Mouse (Mus musculus): Measurements from ENCODE around the gene Rgl1. TPM values are rescaled to one million over a fixed set of nuclear protein-coding genes. Genes with fewer than 3 reads are reported as not detected.

The Rgl1 gene
- polyA plus RNA-seq, 1 experiment from 2014 or later, result 47.1 TPM

DNA sequence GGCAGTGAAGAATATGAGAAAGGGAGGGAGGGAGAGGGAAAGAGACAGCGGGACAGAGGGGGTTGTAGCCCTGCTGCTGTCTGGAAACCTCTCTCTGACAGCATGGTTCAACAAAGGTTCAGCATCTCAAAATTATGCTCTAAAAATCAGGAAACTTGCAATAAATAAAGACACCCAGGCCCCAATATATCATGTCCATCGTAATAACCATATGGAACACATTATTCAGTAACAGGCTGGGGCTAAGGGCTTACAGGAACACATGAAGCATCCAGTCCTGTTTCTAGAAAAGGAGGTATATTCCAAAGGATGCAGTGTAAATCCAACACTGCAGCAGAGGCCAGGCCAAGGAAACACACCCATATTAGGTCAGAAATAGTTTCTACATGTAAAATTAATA, 215.6 kb downstream of the Rgl1 start:
- ATAC-seq (ENCODE audit: borderline replicate concordance, extremely low read depth, low FRiP score, low TSS enrichment), result no peak

DNA sequence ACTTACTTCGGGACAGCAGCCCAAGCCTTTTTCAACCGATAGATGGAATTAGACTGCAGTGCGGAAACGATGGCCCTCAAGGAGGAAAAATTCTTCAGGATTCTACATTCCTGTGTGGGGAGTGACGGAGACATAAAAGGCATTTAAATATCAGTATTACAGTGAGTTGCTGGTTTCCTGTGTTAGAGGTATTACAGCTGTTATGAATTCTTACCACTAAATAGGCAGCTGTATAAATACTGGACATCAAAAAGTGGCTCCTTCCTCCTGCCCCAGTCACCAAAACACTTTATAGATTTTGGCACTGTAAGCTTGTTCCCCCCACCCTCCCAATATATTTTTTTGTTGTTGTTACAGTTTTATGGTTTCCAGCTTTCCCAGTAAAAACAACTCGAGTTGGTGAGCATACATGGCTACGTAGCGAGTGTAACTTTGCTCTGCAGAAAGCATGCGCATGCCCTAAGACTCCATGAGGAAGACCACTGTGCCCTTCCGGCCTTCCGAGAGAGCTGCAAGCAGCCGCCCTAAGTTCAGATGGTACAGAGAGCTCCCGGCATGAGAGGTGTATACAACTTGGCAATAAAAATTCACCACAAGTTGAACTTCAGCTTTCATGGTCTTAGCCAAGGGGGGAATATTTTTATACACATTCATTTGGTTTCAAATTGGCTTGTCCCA, 217.0 kb downstream of the Rgl1 start:
- Histone ChIP-seq H3K36me3 (peaks cover 16% of the 10 kb centered on the region), H3K4me3 (no peak overlapping the region), H3K9me3 (no peaks in the 10 kb centered on the region), H3K9ac (no peak overlapping the region), H3K27me3 (no peaks in the 10 kb centered on the region), H3K27ac (peak overlapping the region; percentile 62), H3K4me1 (peaks cover 27% of the 10 kb centered on the region), H3K4me2 (no peak overlapping the region)
- ATAC-seq (ENCODE audit: borderline replicate concordance, extremely low read depth, low FRiP score, low TSS enrichment), result peak; percentile 70; the same call in 1 of the 2 replicates
- WGBS, result 45% methylated on average over 13 of the region's 13 CpGs

More for the DNA sequence above, 215.6 kb downstream of the Rgl1 start:
- peaks cover 29% of the 10 kb centered on the region for H3K4me1 ChIP-seq
- no peak overlapping the region for H3K4me3 ChIP-seq
- H3K27me3 ChIP-seq, result no peaks in the 10 kb centered on the region
- H3K4me2 ChIP-seq, result no peak overlapping the region
- peak overlapping the region; percentile 62 for H3K27ac ChIP-seq
- no peaks in the 10 kb centered on the region for H3K9me3 ChIP-seq
- no peak overlapping the region for H3K9ac ChIP-seq
- H3K36me3 ChIP-seq, result peaks cover 11% of the 10 kb centered on the region; the same call in 1 of the 2 replicates
- 44% methylated on average over 2 of the region's 2 CpGs for WGBS

DNA sequence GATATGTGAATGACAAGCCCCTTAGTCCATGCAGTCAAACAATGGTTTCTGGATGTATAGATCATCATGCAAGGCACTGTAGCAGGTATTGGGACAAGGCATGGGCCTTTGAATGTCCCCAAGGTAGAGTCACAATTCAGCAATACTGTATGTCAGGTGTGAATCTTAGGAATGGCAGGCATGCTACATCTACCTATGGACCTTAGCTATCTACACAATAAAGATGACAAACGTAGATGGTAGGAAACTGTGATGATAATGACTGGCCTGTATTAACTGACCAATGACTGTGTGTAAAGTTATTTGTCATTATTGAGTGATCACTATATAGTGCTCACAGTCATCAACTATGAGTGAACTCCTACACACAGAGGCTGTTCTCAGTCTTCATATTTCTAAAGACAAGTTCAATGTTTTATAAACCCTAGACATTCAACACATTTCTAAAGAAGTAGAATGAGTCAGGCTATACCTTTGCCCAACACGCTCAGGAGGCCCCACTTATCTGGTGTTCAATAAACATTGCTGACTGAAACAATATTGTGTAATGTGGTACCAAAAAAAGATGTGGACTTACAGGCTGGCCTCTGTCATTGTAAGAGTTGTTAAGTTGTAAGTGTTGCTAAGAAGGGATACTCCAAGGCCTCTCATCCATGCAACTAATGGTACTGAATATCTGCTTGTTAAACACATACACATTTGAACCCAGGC, 222.5 kb downstream of the Rgl1 start:
- no peaks in the 10 kb centered on the region for H3K27me3 ChIP-seq
- 70% methylated on average over 2 of the region's 2 CpGs for WGBS

DNA sequence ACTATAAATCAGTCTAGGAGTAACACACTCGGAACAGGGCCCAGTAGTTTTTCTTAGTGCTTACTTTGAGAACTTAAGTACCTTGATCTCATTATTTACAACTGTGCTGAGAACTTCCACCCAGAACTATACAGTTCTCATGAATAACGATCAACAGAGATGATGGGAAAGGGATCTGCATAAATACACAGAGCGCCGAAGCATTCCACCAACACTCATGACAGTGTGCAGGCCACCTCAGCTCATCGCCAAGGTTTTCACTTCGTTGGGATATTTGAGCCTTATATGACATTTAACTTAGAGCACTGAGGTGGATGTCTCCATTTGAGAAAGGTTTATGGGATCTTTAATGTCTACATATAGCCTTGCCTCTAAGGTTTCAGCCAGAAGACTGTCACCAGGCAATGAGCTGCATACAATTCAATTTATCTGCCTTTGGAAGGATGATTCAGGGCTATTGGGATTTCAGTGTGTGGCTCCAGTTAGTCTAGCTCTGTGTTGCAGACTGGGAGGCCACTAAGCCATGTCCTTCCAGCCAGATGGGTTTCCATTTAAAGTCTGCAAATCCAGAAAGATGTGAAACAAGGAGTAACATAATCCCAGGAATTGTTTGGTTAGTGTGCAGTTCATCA, 223.3 kb downstream of the Rgl1 start:
- 86% methylated on average over 6 of the region's 6 CpGs for WGBS

More for the DNA sequence above, 222.5 kb downstream of the Rgl1 start:
- Histone ChIP-seq H3K9ac (no peak overlapping the region), H3K36me3 (peaks cover 47% of the 10 kb centered on the region), H3K4me2 (no peak overlapping the region), H3K4me3 (no peak overlapping the region), H3K27ac (no peak overlapping the region), H3K9me3 (no peaks in the 10 kb centered on the region), H3K4me1 (0 out of 2 replicates have a peak, but pooled peaks cover under 1% of the 10 kb centered on the region)
- ATAC-seq (ENCODE audit: borderline replicate concordance, extremely low read depth, low FRiP score, low TSS enrichment), result no peak

GRCm38 (mm10) chr1:152540304-152540887, 225.8 kb downstream of the Rgl1 start:
- no peak overlapping the region for H3K27ac ChIP-seq
- no peak overlapping the region for H3K4me3 ChIP-seq
- no peak for ATAC-seq (ENCODE audit: borderline replicate concordance, extremely low read depth, low FRiP score, low TSS enrichment)
- H3K4me1 ChIP-seq, result no peaks in the 10 kb centered on the region
- 86% methylated on average over 3 of the region's 3 CpGs for WGBS
- H3K9ac ChIP-seq, result no peak overlapping the region
- no peaks in the 10 kb centered on the region for H3K9me3 ChIP-seq
- H3K36me3 ChIP-seq, result peaks cover 58% of the 10 kb centered on the region
- no peaks in the 10 kb centered on the region for H3K27me3 ChIP-seq
- H3K4me2 ChIP-seq, result no peak overlapping the region

More for the DNA sequence above, 223.3 kb downstream of the Rgl1 start:
- H3K9ac ChIP-seq, result no peak overlapping the region
- H3K4me3 ChIP-seq, result no peak overlapping the region
- no peak overlapping the region for H3K4me2 ChIP-seq
- H3K36me3 ChIP-seq, result peaks cover 54% of the 10 kb centered on the region
- no peak overlapping the region for H3K27ac ChIP-seq
- no peaks in the 10 kb centered on the region for H3K4me1 ChIP-seq
- no peaks in the 10 kb centered on the region for H3K9me3 ChIP-seq
- no peak for ATAC-seq (ENCODE audit: borderline replicate concordance, extremely low read depth, low FRiP score, low TSS enrichment)
- H3K27me3 ChIP-seq, result no peaks in the 10 kb centered on the region

- H3K4me2 ChIP-seq, result no peak overlapping the region
- ATAC-seq (ENCODE audit: borderline replicate concordance, extremely low read depth, low FRiP score, low TSS enrichment), result no peak
- 82% methylated on average over 4 of the region's 4 CpGs for WGBS
- H3K9me3 ChIP-seq, result no peaks in the 10 kb centered on the region
- H3K27ac ChIP-seq, result no peak overlapping the region
- H3K4me1 ChIP-seq, result no peaks in the 10 kb centered on the region
- no peaks in the 10 kb centered on the region for H3K27me3 ChIP-seq
- no peak overlapping the region for H3K9ac ChIP-seq
- H3K36me3 ChIP-seq, result peaks cover 53% of the 10 kb centered on the region
- H3K4me3 ChIP-seq, result no peak overlapping the region
Measured at GRCm38 (mm10) chr1:152538817-152539216, 227.3 kb downstream of the Rgl1 start.

DNA sequence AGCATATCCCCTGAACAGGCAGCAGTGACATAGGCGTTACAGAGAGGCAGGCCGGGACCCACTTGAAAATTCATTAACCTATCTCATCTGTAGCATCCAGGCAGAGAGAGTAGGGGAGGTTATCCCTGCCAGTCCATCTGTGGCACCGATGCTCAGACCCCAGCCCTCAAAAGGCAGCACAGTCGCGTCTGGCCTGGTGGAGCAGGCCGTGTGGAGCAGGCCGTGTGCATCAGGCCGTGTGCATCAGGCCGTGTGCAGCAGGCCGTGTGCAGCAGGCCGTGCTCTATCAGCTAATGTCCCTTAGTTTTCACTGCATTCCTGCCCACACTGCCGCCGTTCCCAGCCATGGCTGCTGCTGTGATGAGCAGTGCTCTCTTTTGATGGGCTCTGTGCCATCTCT, 229.0 kb downstream of the Rgl1 start:
- WGBS, result 86% methylated on average over 13 of the region's 13 CpGs
- Histone ChIP-seq H3K27ac (no peak overlapping the region), H3K27me3 (no peaks in the 10 kb centered on the region), H3K4me1 (0 out of 2 replicates have a peak, but pooled peaks cover 11% of the 10 kb centered on the region), H3K4me3 (no peak overlapping the region), H3K9ac (no peak overlapping the region), H3K36me3 (peaks cover 50% of the 10 kb centered on the region), H3K4me2 (no peak overlapping the region), H3K9me3 (no peaks in the 10 kb centered on the region)
- ATAC-seq (ENCODE audit: borderline replicate concordance, extremely low read depth, low FRiP score, low TSS enrichment), result no peak

GRCm38 (mm10) chr1:152536416-152537018, 229.6 kb downstream of the Rgl1 start:
- Histone ChIP-seq H3K36me3 (peaks cover 45% of the 10 kb centered on the region), H3K4me2 (no peak overlapping the region), H3K9me3 (no peaks in the 10 kb centered on the region), H3K9ac (no peak overlapping the region), H3K27ac (no peak overlapping the region), H3K4me3 (no peak overlapping the region), H3K4me1 (peaks cover 17% of the 10 kb centered on the region; the same call in 1 of the 2 replicates), H3K27me3 (no peaks in the 10 kb centered on the region)
- ATAC-seq (ENCODE audit: borderline replicate concordance, extremely low read depth, low FRiP score, low TSS enrichment), result no peak
- WGBS, result 55% methylated on average over 16 of the region's 16 CpGs

DNA sequence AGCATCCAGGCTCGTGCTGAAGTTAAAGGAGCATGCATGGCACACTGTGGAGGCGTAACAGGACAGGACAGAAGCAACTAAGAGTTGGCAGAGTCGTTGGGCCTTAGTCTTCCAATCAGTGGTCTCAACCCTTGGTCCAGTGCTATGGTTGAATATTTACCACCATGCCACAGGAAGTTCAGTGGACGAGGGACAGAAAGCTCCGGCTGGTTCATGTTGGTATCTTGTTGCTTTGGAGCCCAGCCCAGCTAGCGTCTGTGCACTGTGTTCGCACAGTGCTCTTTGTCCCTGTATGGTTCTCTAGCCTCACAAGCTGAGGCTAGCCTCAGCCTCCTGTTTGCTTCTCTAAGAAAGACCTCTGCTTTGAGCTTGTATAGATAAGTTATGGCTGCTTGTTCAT, 231.6 kb downstream of the Rgl1 start:
- H3K27ac ChIP-seq, result no peak overlapping the region
- no peak overlapping the region for H3K4me2 ChIP-seq
- H3K4me1 ChIP-seq, result peaks cover 20% of the 10 kb centered on the region; the same call in 1 of the 2 replicates
- WGBS, result 85% methylated on average over 7 of the region's 7 CpGs
- peaks cover 46% of the 10 kb centered on the region for H3K36me3 ChIP-seq
- no peak for ATAC-seq (ENCODE audit: borderline replicate concordance, extremely low read depth, low FRiP score, low TSS enrichment)
- H3K27me3 ChIP-seq, result no peaks in the 10 kb centered on the region
- H3K4me3 ChIP-seq, result no peak overlapping the region
- H3K9ac ChIP-seq, result no peak overlapping the region
- no peaks in the 10 kb centered on the region for H3K9me3 ChIP-seq

DNA sequence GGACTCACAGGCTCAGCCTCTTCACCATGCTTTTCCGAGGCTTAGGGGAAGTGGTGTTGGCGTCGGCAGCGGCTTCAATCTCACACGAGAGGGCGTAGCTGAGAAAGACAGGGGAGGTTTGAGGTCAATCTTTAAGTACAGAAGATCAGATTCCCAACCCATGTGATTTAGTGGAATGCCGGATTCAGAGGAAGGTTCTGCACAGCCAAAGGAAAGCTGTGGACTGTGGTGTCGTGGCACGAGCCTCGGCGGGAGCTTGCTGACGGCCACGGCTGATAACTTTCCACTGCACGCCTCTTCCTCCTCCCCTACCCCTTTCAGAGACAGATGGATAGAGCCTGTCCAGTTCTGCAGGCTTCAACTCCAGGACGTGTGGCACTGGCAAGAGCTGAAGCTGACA, 234.7 kb downstream of the Rgl1 start:
- Histone ChIP-seq H3K27ac (no peak overlapping the region), H3K4me2 (no peak overlapping the region), H3K9ac (no peak overlapping the region), H3K9me3 (no peaks in the 10 kb centered on the region), H3K4me1 (peaks cover 20% of the 10 kb centered on the region; the same call in 1 of the 2 replicates), H3K4me3 (no peak overlapping the region), H3K36me3 (peaks cover 29% of the 10 kb centered on the region; the same call in 1 of the 2 replicates), H3K27me3 (no peaks in the 10 kb centered on the region)
- WGBS, result 29% methylated on average over 15 of the region's 15 CpGs
- ATAC-seq (ENCODE audit: borderline replicate concordance, extremely low read depth, low FRiP score, low TSS enrichment), result peak; percentile 42; the same call in 1 of the 2 replicates

- Histone ChIP-seq H3K27ac (no peak overlapping the region), H3K36me3 (peaks cover 33% of the 10 kb centered on the region), H3K9me3 (no peaks in the 10 kb centered on the region), H3K27me3 (no peaks in the 10 kb centered on the region), H3K4me2 (no peak overlapping the region), H3K4me1 (peaks cover 20% of the 10 kb centered on the region; the same call in 1 of the 2 replicates), H3K9ac (no peak overlapping the region), H3K4me3 (no peak overlapping the region)
- WGBS, result 84% methylated on average over 3 of the region's 3 CpGs
- no peak for ATAC-seq (ENCODE audit: borderline replicate concordance, extremely low read depth, low FRiP score, low TSS enrichment)
Measured at GRCm38 (mm10) chr1:152528778-152529177, 237.4 kb downstream of the Rgl1 start.

Data from lung, embryonic 15.5 days (tissue).